Mouse (Mus musculus) brain, embryonic 14.5 days (tissue): ENCODE data around the gene Tnfsf9.

Experiments used
- CTCF ChIP-seq: fragments of 200-500 bp; IDR thresholded peaks from 2 replicates; pipeline ENCODE4 v1.5.1; 2012; ENCODE audit warnings: inconsistent platforms, mild to moderate bottlenecking, moderate library complexity, borderline replicate concordance; ENCODE audit not compliant: insufficient read depth, insufficient read length; ENCODE audit errors: extremely low read depth
- POLR2A ChIP-seq: fragments of 200-500 bp; IDR thresholded peaks from 2 replicates; pipeline ENCODE4 v1.6.1; 2012; ENCODE audit warnings: mild to moderate bottlenecking, inconsistent platforms, borderline replicate concordance; ENCODE audit not compliant: poor library complexity, insufficient read depth, insufficient read length, severe bottlenecking; ENCODE audit errors: extremely low read depth

GRCm38 (mm10) chr17:57121856-57122255, 16.7 kb downstream of the Tnfsf9 start:
- TF ChIP-seq CTCF: no peak
- TF ChIP-seq POLR2A: no peak
